Mouse (Mus musculus) MEL (cell line): Measurements from ENCODE around the gene BC005537.

Experiments
- E2F4 ChIP-seq: IDR thresholded peaks from 2 replicates; pipeline ENCODE4 v1.6.1; 2011; ENCODE audit warnings: low read depth, low read length, improper control_type of control experiment, borderline replicate concordance
- GABPA ChIP-seq: IDR thresholded peaks from 2 replicates; pipeline ENCODE4 v1.6.1; 2012; ENCODE audit warnings: low read depth, mild to moderate bottlenecking, inconsistent platforms, low read length, improper control_type of control experiment, moderate library complexity

- TF ChIP-seq GABPA (no peak), E2F4 (no peak)
Measured at GRCm38 (mm10) chr13:24822663-24823343, 21.3 kb downstream of the BC005537 start.
